Mouse (Mus musculus): ENCODE data around the gene Trim65. TPM values are rescaled to one million over a fixed set of nuclear protein-coding genes. Genes with fewer than 3 reads are reported as not detected.

Gene Trim65
- total RNA-seq (2021): 1 to 10 TPM; 4.9 to 5.2 TPM

DNA sequence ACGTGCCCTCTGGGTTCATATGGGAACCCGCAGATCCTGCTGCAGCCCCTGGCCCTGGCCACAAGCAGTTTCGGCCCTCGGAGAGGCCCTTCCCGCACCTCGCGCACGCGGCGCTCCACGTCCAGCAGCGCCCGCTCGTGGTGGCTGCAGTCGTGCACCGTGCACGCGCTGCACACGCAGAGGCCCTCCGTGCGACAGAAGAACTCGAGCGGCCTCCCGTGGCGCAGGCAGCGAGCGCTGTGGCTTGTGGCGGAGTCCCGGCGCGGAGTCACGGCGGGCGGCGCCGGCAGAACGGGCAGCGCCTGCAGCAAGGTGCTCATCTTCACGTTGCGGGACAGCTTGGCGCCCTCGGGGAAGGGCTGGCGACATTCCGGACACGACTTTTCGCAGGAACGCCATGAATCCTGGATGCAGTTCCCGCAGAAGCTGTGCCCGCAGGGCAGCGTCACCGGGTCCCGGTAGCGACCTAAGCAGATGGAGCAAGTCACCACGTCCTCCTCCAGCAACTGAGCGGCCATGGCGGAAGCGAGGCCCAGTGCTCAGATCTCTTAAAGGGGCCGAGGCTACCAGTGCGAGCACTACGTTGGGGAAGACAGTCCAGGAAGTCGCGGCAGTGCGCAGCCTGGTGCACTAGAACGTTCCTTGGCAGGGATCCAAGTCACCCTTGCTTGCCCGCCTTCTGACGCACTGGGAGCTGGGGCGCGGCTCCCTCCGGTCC lies at the start of gene Trim65:
Trim65 (minus strand) TSS at position 641 of the 718 bp plus-strand sequence.
- intact Hi-C loops (cut with DNase I): loop anchor here (5.0 kb wide), 1 partner anchor 43 kb away; the partner anchor contains the start of gene Wbp2
- DNase-seq: peak; percentile 90

DNA sequence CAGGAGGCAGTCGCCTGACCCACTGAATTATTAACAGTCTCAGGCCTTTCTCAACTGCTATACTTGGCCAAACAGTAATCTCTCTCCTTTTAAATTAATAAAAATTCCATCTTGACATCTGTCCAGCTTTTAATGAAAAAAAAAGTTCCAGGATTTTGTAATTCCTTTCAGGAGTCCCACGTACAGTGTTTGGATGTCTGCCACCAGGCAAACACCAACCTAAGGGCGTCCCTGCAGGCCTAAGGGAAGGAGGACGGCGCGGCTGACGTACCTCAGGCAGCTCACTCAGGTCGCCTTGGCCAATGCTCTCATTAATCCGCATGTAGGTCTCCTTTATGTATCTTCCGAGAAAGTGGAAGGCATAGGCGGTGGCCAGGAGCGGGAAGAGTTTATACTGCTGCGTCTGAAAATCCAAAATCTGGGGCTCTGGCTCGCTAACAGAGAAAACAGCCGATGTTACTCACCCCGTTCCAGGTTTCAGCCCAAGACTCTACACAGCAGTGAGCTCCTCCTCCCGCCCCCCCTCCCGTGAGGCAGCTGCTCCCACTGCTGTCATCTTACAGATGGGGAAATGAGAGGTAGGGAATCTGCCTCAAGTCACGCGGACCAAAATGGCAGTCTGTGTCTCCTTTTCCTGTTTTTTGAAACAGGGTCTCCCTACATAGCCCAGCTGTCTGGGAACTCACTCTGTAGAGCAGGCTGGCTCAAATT lies 47.6 kb upstream of the Trim65 start:
- intact Hi-C loops (cut with DNase I): no loop called here
- DNase-seq: no peak

DNA sequence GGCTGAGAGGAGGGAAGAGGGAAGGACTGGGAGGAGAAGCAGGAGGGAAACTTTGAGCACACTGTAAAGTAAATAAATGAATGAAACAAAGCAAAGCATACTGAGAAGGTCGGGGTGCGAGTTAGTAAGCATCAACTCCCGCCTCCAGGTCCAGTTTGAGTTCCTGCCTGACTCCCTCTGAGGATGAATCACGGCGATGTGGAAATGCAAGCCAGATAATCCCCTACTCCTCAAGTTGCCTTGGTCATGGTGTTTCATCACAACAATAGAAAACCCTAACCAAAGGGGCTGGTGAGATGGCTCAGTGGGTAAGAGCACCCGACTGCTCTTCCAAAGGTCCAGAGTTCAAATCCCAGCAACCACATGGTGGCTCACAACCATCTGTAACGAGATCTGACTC lies 45.1 kb upstream of the Trim65 start:
- intact Hi-C loops (cut with DNase I): no loop called here
- no peak for DNase-seq

- no peak for DNase-seq
- intact Hi-C loops (cut with DNase I): no loop called here
These were observed 44.0 kb upstream of the Trim65 start for GRCm38 (mm10) chr11:116174775-116175448.

DNA sequence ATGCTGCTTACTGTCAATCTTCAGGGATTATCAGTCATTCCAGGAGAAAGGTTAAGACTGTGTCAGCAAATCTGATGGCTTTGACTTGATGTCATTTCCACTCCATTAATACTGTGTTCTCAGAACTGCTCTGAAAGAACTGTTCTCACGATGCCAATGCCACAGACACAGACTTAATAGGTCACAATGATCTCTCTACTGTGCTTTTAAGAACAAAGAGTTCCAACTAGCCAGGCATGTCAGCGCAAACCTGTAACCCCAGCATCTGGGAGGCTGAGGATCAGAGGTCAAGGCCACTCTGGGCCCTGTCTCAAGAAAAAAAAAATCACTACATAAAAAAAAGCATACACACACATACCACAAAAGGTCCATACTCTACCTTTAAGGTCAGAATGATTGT lies 41.0 kb upstream of the Trim65 start:
- intact Hi-C loops (cut with DNase I): no loop called here
- DNase-seq: no peak

DNA sequence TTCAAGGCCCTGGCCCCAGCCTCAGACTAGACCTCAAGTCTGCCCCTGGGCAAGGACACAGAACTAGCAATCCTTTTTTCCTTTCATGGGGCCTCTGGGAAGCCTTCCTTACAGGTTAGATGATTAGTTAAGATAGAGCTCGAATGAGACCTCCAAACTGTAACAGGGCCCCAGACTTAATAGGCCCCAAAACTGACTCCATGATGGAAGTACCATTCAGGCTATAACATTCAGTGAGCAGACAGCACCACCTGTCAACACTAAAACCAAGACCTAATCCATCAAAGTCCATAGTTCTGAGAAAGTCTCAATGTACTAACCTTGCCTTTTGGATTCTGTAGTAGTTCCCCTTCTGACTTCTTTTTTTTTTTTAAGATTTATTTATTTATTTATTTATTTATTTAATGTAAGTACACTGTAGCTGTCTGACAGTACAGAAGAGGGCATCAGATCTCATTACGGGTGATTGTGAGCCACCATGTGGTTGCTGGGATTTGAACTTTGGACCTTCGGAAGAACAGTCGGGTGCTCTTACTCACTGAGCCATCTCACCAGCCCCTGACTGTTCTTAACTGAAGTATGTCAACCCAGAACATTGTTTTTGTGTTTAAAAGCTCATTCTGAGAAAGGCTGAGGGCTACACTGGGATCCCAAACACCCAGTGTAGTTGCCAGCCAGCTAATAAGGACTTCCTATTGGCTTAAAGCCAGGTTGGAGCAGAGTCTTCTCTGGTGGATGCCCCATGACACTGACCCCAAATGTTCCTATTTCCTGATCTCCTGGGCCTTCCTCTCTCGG lies 39.3 kb upstream of the Trim65 start:
- DNase-seq: no peak

DNA sequence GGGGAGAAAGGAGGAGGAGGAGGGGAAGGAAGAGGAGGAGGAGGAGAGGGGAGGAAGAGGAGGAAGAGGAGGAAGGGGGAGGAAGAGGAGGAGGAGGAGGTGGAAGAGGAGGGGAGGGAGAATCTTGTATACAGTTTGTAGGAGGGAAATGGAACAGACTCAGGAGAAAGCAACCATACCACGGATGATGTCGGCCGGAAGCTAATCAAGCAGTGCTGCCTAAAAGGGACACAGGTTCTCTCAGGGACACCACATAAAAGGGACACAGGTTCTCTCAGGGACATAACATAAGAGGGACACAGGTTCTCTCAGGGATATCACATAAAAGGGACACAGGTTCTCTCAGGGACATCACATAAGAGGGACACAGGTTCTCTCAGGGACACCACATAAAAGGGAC lies 38.3 kb upstream of the Trim65 start:
- intact Hi-C loops (cut with DNase I): no loop called here
- no peak for DNase-seq

More for the DNA sequence above, 39.3 kb upstream of the Trim65 start:
- intact Hi-C loops (cut with DNase I): no loop called here

DNA sequence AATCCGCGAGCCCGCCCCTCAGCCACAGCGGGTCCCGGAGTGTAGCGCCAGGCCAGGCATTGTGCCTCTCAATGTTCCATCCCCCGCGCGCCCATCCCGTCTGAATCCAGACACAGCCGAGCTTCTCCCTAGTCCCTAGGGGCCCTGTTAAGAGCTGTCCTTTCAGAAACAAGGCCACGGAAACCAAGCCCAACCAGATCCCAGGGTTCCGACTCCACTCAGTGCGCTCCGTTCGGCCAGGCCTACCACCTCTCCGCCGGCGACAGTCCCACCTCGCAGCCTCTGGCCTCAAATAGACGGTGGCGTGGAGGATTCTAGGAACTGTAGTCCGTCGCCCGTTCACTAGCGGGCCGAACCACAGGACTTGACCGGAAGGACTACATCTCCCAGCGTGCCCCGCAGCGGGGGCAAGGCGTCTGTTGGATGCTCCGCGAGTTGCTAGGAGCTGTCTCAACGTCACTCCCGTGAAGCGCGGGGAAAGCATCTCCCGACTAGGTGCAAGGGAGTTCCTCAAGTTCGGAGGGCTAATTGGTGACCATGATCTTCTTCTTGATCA lies 37.0 kb upstream of the Trim65 start, which contains the start of gene Fbf1:
Fbf1 (minus strand) TSS at position 283 of the 556 bp plus-strand sequence.
- intact Hi-C loops (cut with DNase I): no loop called here

DNA sequence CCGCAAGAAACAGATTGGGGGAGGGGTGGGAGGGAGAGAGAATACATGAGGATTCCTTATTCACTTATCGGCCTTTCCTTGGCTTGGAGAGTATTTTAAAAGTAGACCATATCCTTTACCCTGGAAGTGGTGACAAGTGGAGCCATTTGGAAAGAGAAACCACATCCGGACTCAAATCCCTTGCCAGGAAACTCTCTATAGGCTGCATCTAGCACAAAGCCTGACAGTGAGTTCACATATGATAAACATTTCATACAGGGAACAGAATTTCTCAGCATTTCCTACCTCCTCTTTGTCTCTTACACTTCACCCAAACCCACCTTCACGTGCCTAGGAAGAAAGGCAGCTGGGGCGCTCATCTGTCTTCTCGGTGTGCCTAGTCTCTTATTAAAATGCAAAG lies 36.3 kb upstream of the Trim65 start:
- no peak for DNase-seq
- intact Hi-C loops (cut with DNase I): no loop called here

More for the DNA sequence above, 37.0 kb upstream of the Trim65 start, which contains the start of gene Fbf1:
- DNase-seq: peak; percentile 98

DNA sequence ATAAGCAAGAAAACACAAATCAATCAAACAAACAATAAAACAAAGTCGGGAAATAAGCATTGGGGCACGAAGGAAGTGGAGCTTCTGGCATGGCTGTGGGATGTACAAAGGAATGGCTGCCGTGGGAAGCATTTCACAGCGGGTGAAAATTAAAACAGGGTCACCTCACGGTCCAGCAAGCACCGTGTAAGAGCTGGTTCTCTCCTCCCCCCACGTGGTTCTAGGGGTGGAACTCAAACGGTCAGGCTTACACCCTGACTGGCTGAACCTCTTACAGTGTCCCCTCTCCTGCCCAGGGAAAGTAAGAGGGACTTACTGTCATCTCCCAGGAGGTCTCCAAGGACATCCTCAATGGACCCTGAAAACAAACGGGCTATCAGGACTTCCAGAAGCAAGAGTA lies 32.1 kb upstream of the Trim65 start:
- intact Hi-C loops (cut with DNase I): no loop called here
- no peak for DNase-seq

- peak; percentile 14 for DNase-seq
- intact Hi-C loops (cut with DNase I): no loop called here
These were observed 31.2 kb upstream of the Trim65 start for GRCm38 (mm10) chr11:116162146-116162545.

GRCm38 (mm10) chr11:116161312-116161711 lies 30.4 kb upstream of the Trim65 start:
- intact Hi-C loops (cut with DNase I): no loop called here
- no peak for DNase-seq

DNA sequence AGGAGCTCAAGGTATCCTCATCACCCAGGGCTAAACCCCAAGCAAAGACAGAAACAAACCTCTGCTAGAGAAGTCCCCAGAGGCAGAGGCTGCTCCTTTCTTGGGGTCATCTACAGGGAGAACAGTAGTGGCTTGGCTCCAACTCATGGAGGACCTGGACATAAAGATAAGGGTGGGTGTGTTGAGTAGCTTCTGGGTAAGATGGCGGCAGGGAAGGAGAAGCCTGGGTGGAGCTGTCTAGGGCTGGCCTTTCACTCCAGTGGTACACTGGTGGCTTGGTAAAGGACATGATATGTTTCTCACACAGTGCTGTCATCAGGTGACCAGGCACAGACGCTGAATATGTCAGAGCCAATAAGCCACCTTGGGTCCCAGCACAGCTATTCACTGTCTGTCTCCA lies 20.0 kb upstream of the Trim65 start:
- no peak for DNase-seq
- intact Hi-C loops (cut with DNase I): no loop called here

GRCm38 (mm10) chr11:116149341-116149740 lies 18.4 kb upstream of the Trim65 start:
- DNase-seq: no peak
- intact Hi-C loops (cut with DNase I): no loop called here

- intact Hi-C loops (cut with DNase I): no loop called here
These were observed 17.9 kb upstream of the Trim65 start for GRCm38 (mm10) chr11:116148761-116149221.

GRCm38 (mm10) chr11:116146294-116146985 lies 15.5 kb upstream of the Trim65 start:
- intact Hi-C loops (cut with DNase I): no loop called here

More at GRCm38 (mm10) chr11:116148761-116149221, 17.9 kb upstream of the Trim65 start:
- peak; percentile 88 for DNase-seq

GRCm38 (mm10) chr11:116145481-116146293 lies 14.8 kb upstream of the Trim65 start:
- intact Hi-C loops (cut with DNase I): no loop called here
- peak; percentile 62 for DNase-seq

More at GRCm38 (mm10) chr11:116146294-116146985, 15.5 kb upstream of the Trim65 start:
- DNase-seq: peak; percentile 51

DNA sequence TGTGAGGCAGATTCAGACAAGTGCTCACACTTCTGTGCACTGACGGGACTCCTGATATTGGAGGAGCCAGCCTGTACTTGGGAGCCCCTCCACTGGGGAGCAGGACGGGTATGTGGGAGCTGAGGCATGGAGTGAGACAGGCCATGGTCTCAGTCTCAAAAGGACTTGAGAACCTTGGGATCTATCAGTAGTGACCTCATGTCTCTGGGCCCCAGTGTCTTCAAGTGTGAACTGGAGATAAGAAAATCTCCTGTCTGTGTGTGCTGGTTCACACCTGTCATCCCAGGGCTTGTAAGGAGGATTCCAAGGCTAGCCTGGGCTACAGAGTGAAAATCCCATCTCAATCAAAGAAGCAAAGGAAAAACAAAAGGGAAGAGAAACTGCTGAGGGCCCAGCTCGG lies 12.5 kb upstream of the Trim65 start:
- intact Hi-C loops (cut with DNase I): no loop called here
- DNase-seq: no peak

Measured in left cerebral cortex, postnatal 4 days (tissue).